Mouse (Mus musculus) embryo, embryonic 11 days (tissue): ENCODE results near the gene Tradd.
A peak's percentile ranks its signal among the peaks of the same experiment; 100 is the strongest.
"Not testable (repeated sequence)": the region's sequence is repeated elsewhere in the genome, so short reads cannot be mapped to it uniquely, and the experiment has no call there.

ENCODE experiments used
- DNase-seq: peaks from one replicate; pipeline ENCODE4 v3.0.0-alpha.2; 2015

Gene Tradd

DNA sequence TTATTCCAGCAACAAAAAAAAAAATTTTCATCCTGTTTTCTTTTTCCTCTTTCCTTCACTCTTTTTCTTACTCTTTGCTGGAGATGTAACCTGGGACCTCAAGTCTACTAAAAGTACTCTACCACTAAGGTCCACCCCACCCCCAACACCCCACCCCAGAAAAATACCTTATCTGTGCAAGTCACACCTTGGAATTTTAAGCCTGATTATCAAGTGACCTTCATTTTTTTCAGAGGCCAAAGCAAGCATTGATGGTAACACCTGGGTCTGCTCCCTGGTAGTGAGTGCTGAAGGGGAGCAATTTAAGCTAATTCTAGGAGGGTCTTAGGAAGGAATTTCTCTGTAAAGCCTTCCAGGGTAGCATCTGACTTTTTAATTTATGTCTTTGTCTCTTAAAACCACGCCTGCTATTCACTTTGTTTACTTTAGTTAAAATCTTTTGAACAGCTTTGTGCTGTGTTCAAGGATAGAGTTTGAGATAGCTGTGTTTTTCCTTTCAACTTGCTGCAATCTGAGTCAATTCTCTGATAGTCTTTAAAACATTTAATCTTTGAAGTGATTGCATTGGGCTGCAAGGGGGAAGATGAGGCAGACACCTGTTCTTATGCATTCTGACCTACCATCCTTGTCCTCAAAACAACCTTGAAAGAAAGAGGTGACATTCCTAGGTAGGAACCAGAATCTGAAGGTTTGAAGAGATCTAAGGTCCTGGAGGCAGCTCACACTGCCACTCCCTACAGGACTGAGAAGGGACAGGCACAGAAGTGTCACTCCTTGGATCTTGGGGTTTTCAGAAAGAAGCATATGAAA lies 31.1 kb downstream of the Tradd start:
- no peak for DNase-seq

GRCm38 (mm10) chr8:105232321-105232693 lies 32.1 kb downstream of the Tradd start:
- DNase-seq = not testable (repeated sequence)

DNA sequence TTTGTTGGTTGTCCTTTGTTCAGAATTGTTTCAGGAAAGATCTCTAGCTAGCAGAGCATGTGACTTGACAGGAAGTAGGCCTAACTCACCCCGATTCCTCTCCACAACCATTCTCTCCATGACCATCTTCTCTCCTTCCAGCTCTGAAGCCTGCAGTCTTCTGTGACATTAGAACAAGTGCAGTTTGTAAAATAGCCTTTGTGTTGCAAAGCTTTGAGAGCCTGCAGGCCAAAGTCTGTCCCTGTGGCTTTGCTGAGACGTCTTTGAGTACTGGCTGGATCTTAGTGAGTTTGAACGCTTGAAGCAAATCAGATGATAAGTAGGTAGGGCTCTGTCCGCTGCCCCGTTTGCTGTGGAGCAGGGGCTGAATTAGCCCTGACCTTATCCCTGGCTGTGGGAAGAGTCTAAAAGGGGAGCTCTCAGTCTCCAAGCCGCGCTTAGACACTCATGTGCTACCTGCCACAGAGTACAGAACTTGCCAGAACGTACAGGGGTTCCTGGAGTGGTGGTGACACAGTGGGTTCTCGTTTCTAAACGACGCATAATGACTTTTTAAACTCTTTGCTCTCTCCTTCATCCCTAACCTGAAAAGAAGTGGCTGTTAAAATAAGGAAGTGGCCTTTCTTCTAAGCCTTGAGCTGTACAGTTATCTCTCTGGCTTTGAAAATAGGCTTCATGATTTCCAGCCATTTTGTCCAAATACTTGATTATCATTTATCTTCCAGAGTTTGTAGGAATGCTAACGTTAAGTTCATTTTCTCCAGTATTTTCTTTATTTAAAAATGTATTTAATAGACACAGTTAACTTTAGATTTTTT lies 32.7 kb downstream of the Tradd start:
- DNase-seq = no peak

- no peak for DNase-seq
Observed at GRCm38 (mm10) chr8:105225917-105226316, 38.5 kb downstream of the Tradd start.

- no peak for DNase-seq
Observed at GRCm38 (mm10) chr8:105225272-105225593, 39.2 kb downstream of the Tradd start.

DNA sequence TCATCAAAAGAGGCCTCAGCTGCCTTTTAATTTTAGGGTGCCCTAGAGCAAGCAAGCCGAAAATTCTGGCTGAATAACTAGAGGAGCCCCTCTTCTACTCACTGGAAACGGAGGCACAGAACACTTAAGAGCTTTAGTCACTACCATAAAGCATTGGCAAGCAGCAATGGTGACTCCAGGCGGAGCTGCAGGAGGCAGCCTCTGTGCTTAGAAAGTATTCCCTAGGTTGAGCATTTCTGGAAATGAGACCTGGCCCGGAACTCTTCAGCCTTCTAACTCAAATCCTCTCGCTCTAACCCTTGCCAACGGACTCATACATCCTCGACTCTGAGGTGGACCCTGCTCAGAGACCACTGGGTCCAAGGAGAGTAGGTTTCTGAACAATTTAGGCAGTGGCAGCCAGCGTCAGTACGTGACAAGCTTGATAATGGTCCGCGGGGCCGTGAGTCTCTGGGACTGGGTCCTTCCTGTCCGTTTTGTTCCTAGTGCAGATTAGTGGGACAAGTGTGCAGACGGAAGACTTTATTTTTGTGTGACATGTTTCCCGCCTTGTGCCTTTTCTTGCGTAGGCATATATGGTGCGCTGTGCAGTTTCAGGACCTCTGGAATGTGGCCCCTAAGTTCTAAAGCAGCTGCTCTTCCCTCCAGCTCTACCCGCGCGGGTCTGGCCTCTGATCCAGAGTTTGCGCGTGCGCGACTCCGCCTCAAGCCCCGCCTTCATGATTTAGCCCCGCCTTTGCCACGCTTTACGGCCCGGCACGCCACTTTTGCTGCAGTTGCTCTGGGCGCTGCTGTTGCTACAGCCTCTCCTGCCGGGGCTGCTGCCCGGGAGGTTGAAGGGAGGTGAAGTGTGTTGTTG lies 39.8 kb downstream of the Tradd start, which contains the start of gene D230025D16Rik:
TSS of gene D230025D16Rik (plus strand) at position 733 of the 859 bp plus-strand sequence.
- peak; percentile 96 for DNase-seq

DNA sequence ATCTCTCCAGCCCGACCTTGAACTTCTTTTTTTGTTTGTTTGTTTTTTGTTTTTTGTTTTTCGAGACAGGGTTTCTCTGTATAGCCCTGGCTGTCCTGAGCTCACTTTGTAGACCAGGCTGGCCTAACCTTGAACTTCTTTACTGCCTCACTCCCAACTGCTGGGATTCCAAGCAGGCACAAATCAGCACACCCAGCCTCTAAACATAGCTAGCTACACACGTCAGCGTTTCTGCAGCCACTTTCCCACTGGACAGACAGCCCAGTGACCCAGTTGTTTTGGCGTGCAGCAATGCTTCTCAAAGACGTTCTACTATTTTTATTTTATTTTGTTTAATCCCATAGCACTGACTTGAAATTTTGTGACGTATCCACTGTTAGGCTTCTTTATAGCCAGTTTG lies 40.6 kb downstream of the Tradd start:
- no peak for DNase-seq

- DNase-seq = peak; percentile 74
Observed at GRCm38 (mm10) chr8:105217926-105218522, 46.4 kb downstream of the Tradd start.

DNA sequence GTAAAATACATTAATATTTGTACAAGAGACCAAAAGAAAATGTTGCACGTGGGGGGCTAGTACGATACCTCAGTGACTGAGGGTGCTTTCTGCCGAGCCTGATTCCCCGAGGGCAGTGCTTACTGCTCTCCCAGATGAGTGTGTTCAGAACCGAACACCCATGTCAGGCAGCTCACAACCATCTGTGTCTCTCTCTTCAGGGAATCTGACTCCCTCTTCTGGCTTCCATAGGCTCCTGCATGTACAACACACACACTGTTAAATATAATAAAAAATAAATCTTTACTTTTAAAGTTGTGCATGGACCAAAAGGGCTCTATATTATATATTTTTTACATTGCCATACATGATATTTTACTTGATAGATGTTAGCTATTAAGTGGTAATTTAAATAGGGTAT lies 50.3 kb downstream of the Tradd start:
- DNase-seq = no peak

DNA sequence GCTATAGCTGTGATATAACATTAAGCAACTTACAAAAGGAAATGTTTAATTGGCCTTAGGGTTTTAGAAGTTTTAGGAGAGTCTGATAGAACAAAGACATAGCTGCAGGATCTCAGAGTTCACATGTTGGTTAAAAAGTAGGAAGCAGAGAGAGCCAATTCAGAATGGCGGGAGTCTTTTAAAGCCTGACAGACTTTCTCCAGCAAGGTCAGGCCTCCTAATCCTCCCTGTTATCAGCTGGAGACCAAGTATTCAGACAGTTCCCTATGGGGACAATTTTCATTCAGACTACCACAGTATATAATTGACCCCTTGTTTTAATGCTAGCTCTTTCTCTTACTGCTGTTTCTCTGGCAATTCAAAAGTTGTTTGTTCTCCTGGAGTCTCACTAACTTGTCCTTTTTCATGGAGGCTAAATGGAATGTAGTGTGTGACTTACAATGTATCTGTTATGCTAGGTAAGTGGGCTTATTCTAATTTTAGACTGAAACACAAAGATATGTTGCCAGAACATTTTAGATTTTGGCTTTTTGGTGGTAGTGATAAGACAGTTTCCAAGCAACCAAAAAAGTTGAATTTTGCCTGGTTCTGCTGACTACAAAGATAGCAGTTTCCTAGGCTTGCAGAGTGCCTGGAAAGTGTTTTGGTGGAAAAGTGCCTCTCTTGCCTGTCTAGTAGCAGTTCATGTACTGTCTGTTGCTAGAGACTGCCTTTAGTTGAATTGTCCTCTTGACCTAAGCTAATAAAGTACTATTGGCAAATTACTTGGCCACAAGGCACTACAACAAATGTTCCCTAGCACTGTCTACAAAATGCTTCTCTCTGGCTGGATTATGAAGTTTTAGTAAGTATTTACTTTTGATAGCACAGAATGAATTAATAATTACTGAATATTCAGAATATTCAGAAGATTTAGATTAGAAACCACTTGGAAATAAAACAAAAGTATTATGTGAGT lies 55.0 kb downstream of the Tradd start:
- DNase-seq = no peak
